Mouse (Mus musculus) embryonic facial prominence, embryonic 15.5 days (tissue): ENCODE measurements at regions not wholly inside any gene's neighbourhood (a gene's known extent, or its start where the extent isn't known, plus 50 kb on each side); places are given as distances from the start of the nearest gene placed in this dataset.
A peak's percentile ranks its signal among the peaks of the same experiment; 100 is the strongest.

Source experiments
- ATAC-seq: fragments of 200-750 bp; cut with Nextera tagmentation; 2 replicates; pipeline ENCODE4 v1.8.0; 2017; ENCODE audit warnings: low read depth, moderate TSS enrichment; ENCODE audit not compliant: insufficient number of reproducible peaks, low FRiP score, low TSS enrichment
- H3K27ac ChIP-seq: fragments of 300-500 bp; sonication (generic); replicated peaks from 2 replicates; pipeline ENCODE4 v1.5.1; 2015; ENCODE audit warnings: mild to moderate bottlenecking, inconsistent platforms
- H3K27me3 ChIP-seq: fragments of 300-500 bp; sonication (generic); 2 replicates; pipeline ENCODE4 v1.6.1; 2015; ENCODE audit warnings: inconsistent platforms
- H3K36me3 ChIP-seq: fragments of 300-500 bp; sonication (generic); 2 replicates; pipeline ENCODE4 v1.6.1; 2015; ENCODE audit warnings: mild to moderate bottlenecking, inconsistent platforms
- H3K4me1 ChIP-seq: fragments of 300-500 bp; sonication (generic); 2 replicates; pipeline ENCODE4 v1.6.1; 2015; ENCODE audit warnings: inconsistent platforms
- H3K4me2 ChIP-seq: fragments of 300-500 bp; sonication (generic); replicated peaks from 2 replicates; pipeline ENCODE4 v1.6.1; 2015; ENCODE audit warnings: mild to moderate bottlenecking, inconsistent platforms
- H3K4me3 ChIP-seq: fragments of 300-500 bp; sonication (generic); replicated peaks from 2 replicates; pipeline ENCODE4 v1.5.1; 2015; ENCODE audit warnings: mild to moderate bottlenecking, inconsistent platforms
- H3K9ac ChIP-seq: fragments of 300-500 bp; sonication (generic); 2 replicates; pipeline ENCODE4 v1.6.1; 2015; ENCODE audit warnings: inconsistent platforms
- H3K9me3 ChIP-seq: fragments of 300-500 bp; sonication (generic); replicated peaks from 2 replicates; pipeline ENCODE4 v1.6.1; 2016; ENCODE audit warnings: inconsistent platforms
- WGBS: fragments of 180-500 bp; shearing (Covaris S2); methylation state at CpG from one replicate; pipeline ENCODE4 v1.1.7; 2015; 5-methylcytosine and 5-hydroxymethylcytosine counted together

- H3K27ac ChIP-seq, result no peak overlapping the region
- ATAC-seq, result no peak
- H3K4me3 ChIP-seq, result no peak overlapping the region
- no peak overlapping the region for H3K9ac ChIP-seq
- 63% methylated on average over 1 of the region's 1 CpGs for WGBS
- no peaks in the 10 kb centered on the region for H3K36me3 ChIP-seq
- no peaks in the 10 kb centered on the region for H3K27me3 ChIP-seq
- H3K9me3 ChIP-seq, result no peaks in the 10 kb centered on the region
- H3K4me1 ChIP-seq, result peaks cover 3% of the 10 kb centered on the region; the same call in 1 of the 2 replicates
- H3K4me2 ChIP-seq, result no peak overlapping the region
Observed at GRCm38 (mm10) chr15:51689498-51689897, 2195.2 kb upstream of the Gm7489 start.

GRCm38 (mm10) chr15:51692671-51693070, 2192.0 kb upstream of the Gm7489 start:
- WGBS, result 68% methylated on average over 4 of the region's 4 CpGs

GRCm38 (mm10) chr15:51696344-51697016, 2188.2 kb upstream of the Gm7489 start:
- H3K36me3 ChIP-seq, result no peaks in the 10 kb centered on the region
- no peak overlapping the region for H3K4me3 ChIP-seq
- H3K4me2 ChIP-seq, result no peak overlapping the region
- no peaks in the 10 kb centered on the region for H3K9me3 ChIP-seq
- no peak overlapping the region for H3K9ac ChIP-seq
- no peaks in the 10 kb centered on the region for H3K27me3 ChIP-seq
- H3K4me1 ChIP-seq, result peaks cover 9% of the 10 kb centered on the region
- WGBS, result 21% methylated on average over 11 of the region's 11 CpGs
- no peak overlapping the region; the same call in 1 of the 2 replicates for H3K27ac ChIP-seq
- ATAC-seq, result peak; percentile 29; the same call in 1 of the 2 replicates

More at GRCm38 (mm10) chr15:51692671-51693070, 2192.0 kb upstream of the Gm7489 start:
- no peaks in the 10 kb centered on the region for H3K27me3 ChIP-seq
- H3K4me2 ChIP-seq, result no peak overlapping the region
- no peak overlapping the region for H3K9ac ChIP-seq
- no peak overlapping the region for H3K27ac ChIP-seq
- no peak overlapping the region for H3K4me3 ChIP-seq
- no peaks in the 10 kb centered on the region for H3K9me3 ChIP-seq
- H3K36me3 ChIP-seq, result no peaks in the 10 kb centered on the region
- ATAC-seq, result no peak
- H3K4me1 ChIP-seq, result peaks cover 9% of the 10 kb centered on the region

GRCm38 (mm10) chr15:51704198-51704597, 2180.5 kb upstream of the Gm7489 start:
- H3K27ac ChIP-seq, result no peak overlapping the region
- no peak overlapping the region for H3K9ac ChIP-seq
- ATAC-seq, result no peak
- 89% methylated on average over 1 of the region's 1 CpGs for WGBS
- H3K4me2 ChIP-seq, result no peak overlapping the region
- no peaks in the 10 kb centered on the region for H3K4me1 ChIP-seq
- H3K4me3 ChIP-seq, result no peak overlapping the region
- H3K27me3 ChIP-seq, result no peaks in the 10 kb centered on the region
- H3K36me3 ChIP-seq, result no peaks in the 10 kb centered on the region
- H3K9me3 ChIP-seq, result no peaks in the 10 kb centered on the region

GRCm38 (mm10) chr15:51709871-51710655, 2174.6 kb upstream of the Gm7489 start:
- Histone ChIP-seq H3K9ac (no peak overlapping the region), H3K4me2 (no peak overlapping the region), H3K4me1 (peaks cover 11% of the 10 kb centered on the region), H3K36me3 (no peaks in the 10 kb centered on the region), H3K27me3 (no peaks in the 10 kb centered on the region), H3K27ac (0 out of 2 replicates have a peak overlapping the region, but pooled peaks have one; percentile 29), H3K4me3 (no peak overlapping the region), H3K9me3 (no peaks in the 10 kb centered on the region)
- ATAC-seq, result peak; percentile 54; the same call in 1 of the 2 replicates
- 28% methylated on average over 13 of the region's 13 CpGs for WGBS

- no peak overlapping the region for H3K4me3 ChIP-seq
- no peak overlapping the region for H3K27ac ChIP-seq
- H3K36me3 ChIP-seq, result no peaks in the 10 kb centered on the region
- H3K4me2 ChIP-seq, result no peak overlapping the region
- H3K4me1 ChIP-seq, result 0 out of 2 replicates have a peak, but pooled peaks cover 10% of the 10 kb centered on the region
- no peaks in the 10 kb centered on the region for H3K27me3 ChIP-seq
- WGBS, result 38% methylated on average over 9 of the region's 9 CpGs
- ATAC-seq, result no peak
- no peaks in the 10 kb centered on the region for H3K9me3 ChIP-seq
- H3K9ac ChIP-seq, result no peak overlapping the region
Observed at GRCm38 (mm10) chr15:51720873-51721308, 2163.8 kb upstream of the Gm7489 start.

GRCm38 (mm10) chr15:51721363-51721762, 2163.3 kb upstream of the Gm7489 start:
- no peak overlapping the region for H3K4me3 ChIP-seq
- no peak overlapping the region for H3K27ac ChIP-seq
- ATAC-seq, result no peak
- no peak overlapping the region for H3K9ac ChIP-seq
- H3K36me3 ChIP-seq, result no peaks in the 10 kb centered on the region
- no peak overlapping the region for H3K4me2 ChIP-seq
- no peaks in the 10 kb centered on the region for H3K9me3 ChIP-seq
- H3K4me1 ChIP-seq, result 0 out of 2 replicates have a peak, but pooled peaks cover 7% of the 10 kb centered on the region
- H3K27me3 ChIP-seq, result no peaks in the 10 kb centered on the region
- 54% methylated on average over 5 of the region's 5 CpGs for WGBS

- no peak for ATAC-seq
- Histone ChIP-seq H3K9me3 (no peaks in the 10 kb centered on the region), H3K36me3 (no peaks in the 10 kb centered on the region), H3K27me3 (no peaks in the 10 kb centered on the region), H3K4me3 (no peak overlapping the region), H3K27ac (no peak overlapping the region), H3K4me1 (no peaks in the 10 kb centered on the region), H3K4me2 (no peak overlapping the region), H3K9ac (no peak overlapping the region)
- WGBS, result 69% methylated on average over 7 of the region's 7 CpGs
Observed at GRCm38 (mm10) chr15:51724127-51724526, 2160.6 kb upstream of the Gm7489 start.

- no peaks in the 10 kb centered on the region for H3K9me3 ChIP-seq
- no peaks in the 10 kb centered on the region for H3K27me3 ChIP-seq
- ATAC-seq, result no peak
- no peaks in the 10 kb centered on the region for H3K4me1 ChIP-seq
- H3K9ac ChIP-seq, result no peak overlapping the region
- no peak overlapping the region for H3K4me3 ChIP-seq
- H3K36me3 ChIP-seq, result no peaks in the 10 kb centered on the region
- H3K27ac ChIP-seq, result no peak overlapping the region
- H3K4me2 ChIP-seq, result no peak overlapping the region
- 73% methylated on average over 3 of the region's 3 CpGs for WGBS
Observed at GRCm38 (mm10) chr15:51725457-51725856, 2159.2 kb upstream of the Gm7489 start.

GRCm38 (mm10) chr15:51730106-51730505, 2154.6 kb upstream of the Gm7489 start:
- no peak overlapping the region for H3K4me3 ChIP-seq
- WGBS, result 84% methylated on average over 10 of the region's 10 CpGs
- H3K4me2 ChIP-seq, result no peak overlapping the region
- H3K36me3 ChIP-seq, result no peaks in the 10 kb centered on the region
- H3K4me1 ChIP-seq, result peaks cover 6% of the 10 kb centered on the region; the same call in 1 of the 2 replicates
- ATAC-seq, result no peak
- no peak overlapping the region for H3K27ac ChIP-seq
- no peaks in the 10 kb centered on the region for H3K9me3 ChIP-seq
- H3K9ac ChIP-seq, result no peak overlapping the region
- H3K27me3 ChIP-seq, result no peaks in the 10 kb centered on the region

GRCm38 (mm10) chr15:51730805-51731412, 2153.8 kb upstream of the Gm7489 start:
- no peaks in the 10 kb centered on the region for H3K9me3 ChIP-seq
- H3K27me3 ChIP-seq, result no peaks in the 10 kb centered on the region
- peak overlapping the region; percentile 44 for H3K27ac ChIP-seq
- H3K4me1 ChIP-seq, result peaks cover 6% of the 10 kb centered on the region; the same call in 1 of the 2 replicates
- ATAC-seq, result peak; percentile 73
- 58% methylated on average over 12 of the region's 12 CpGs for WGBS
- H3K9ac ChIP-seq, result no peak overlapping the region
- no peaks in the 10 kb centered on the region for H3K36me3 ChIP-seq
- H3K4me2 ChIP-seq, result no peak overlapping the region
- H3K4me3 ChIP-seq, result no peak overlapping the region
